23 mouse cellular contexts compared by ENCODE assay signal in genomic region chr12:79998339-79998738, GRCm38 (mm10).
DNase-seq lines count a peak whose midpoint lies in the region; ATAC-seq and TF ChIP-seq lines count a peak whose summit lies in the region.
"Had no signal": no experiment of that assay in that cellular context is flagged by ENCODE, and none has a peak within 500 bp of the region (broad histone marks: within the 10 kb centered on the region; RNA-seq: fewer than 3 reads in every experiment).

No protein-coding gene starts in this region.

- H3K4me1 ChIP-seq in heart, embryonic 13.5 days: peaks cover 59% of the 10 kb centered on the region
- H3K4me1 ChIP-seq in kidney, embryonic 15.5 days: peaks cover 65% of the 10 kb centered on the region
- H3K4me1 ChIP-seq in stomach, embryonic 14.5 days (ENCODE audit: control insufficient read depth, insufficient read depth, low read length): peaks cover 41% of the 10 kb centered on the region
- H3K4me1 ChIP-seq in stomach, postnatal 0 days (replicated peaks; ENCODE audit: control insufficient read depth, insufficient read depth): peaks cover 18% of the 10 kb centered on the region
- H3K4me1 ChIP-seq: forebrain, embryonic 15.5 days had no signal

- peak overlapping the region; percentile 62 for H3K27ac ChIP-seq in heart, embryonic 13.5 days (replicated peaks)
- peak overlapping the region; percentile 81 for H3K27ac ChIP-seq in kidney, embryonic 15.5 days
- 0 out of 2 replicates have a peak overlapping the region, but pooled peaks have one; percentile 56 for H3K27ac ChIP-seq in stomach, embryonic 14.5 days (ENCODE audit: low read length)
- H3K27ac ChIP-seq in stomach, postnatal 0 days (replicated peaks): no peak overlapping the region; the same call in 1 of the 2 replicates
- H3K27ac ChIP-seq: embryonic facial prominence, embryonic 10.5 days; forebrain, embryonic 15.5 days; hindbrain, embryonic 14.5 days; liver, embryonic 14.5 days; midbrain, embryonic 12.5 days had no signal

- intact Hi-C loops in heart, postnatal 10 days (cut with DNase I): no loop called here

- H3K27me3 ChIP-seq in heart, embryonic 13.5 days (replicated peaks): no peaks in the 10 kb centered on the region
- no peaks in the 10 kb centered on the region for H3K27me3 ChIP-seq in kidney, embryonic 15.5 days
- no peaks in the 10 kb centered on the region for H3K27me3 ChIP-seq in stomach, embryonic 14.5 days (ENCODE audit: control insufficient read depth, insufficient read depth, low read length)
- no peaks in the 10 kb centered on the region for H3K27me3 ChIP-seq in stomach, postnatal 0 days (ENCODE audit: control insufficient read depth, insufficient read depth, low read length)
- H3K27me3 ChIP-seq: forebrain, embryonic 15.5 days; limb, embryonic 15.5 days; midbrain, embryonic 12.5 days; Patski had no signal

- no peak for ATAC-seq in heart, embryonic 13.5 days (ENCODE audit: extremely low read depth, insufficient number of reproducible peaks, low FRiP score, low TSS enrichment)
- ATAC-seq in kidney, embryonic 15.5 days (replicated peaks; ENCODE audit: low FRiP score): no peak
- no peak for ATAC-seq in stomach, embryonic 14.5 days (ENCODE audit: insufficient number of reproducible peaks, insufficient read depth, low FRiP score, low read depth)
- ATAC-seq in stomach, postnatal 0 days (ENCODE audit: low FRiP score, low TSS enrichment): no peak
- ATAC-seq: forebrain, embryonic 15.5 days; inflammation-experienced regulatory T-cells, adult 6 months; Patski had no signal

- H3K4me2 ChIP-seq in heart, embryonic 13.5 days: no peak overlapping the region
- no peak overlapping the region for H3K4me2 ChIP-seq in kidney, embryonic 15.5 days
- no peak overlapping the region for H3K4me2 ChIP-seq in stomach, embryonic 14.5 days (replicated peaks; ENCODE audit: low read depth, low read length)
- H3K4me2 ChIP-seq in stomach, postnatal 0 days (replicated peaks; ENCODE audit: low read depth): no peak overlapping the region
- H3K4me2 ChIP-seq: forebrain, embryonic 15.5 days; hindbrain, embryonic 14.5 days; limb, embryonic 15.5 days; midbrain, embryonic 12.5 days had no signal

- no peak for TF ChIP-seq CTCF in stomach, postnatal 0 days (IDR thresholded peaks at IDR 0.05; ENCODE audit: low read depth)

- no peak for DNase-seq in heart, postnatal 10 days
- DNase-seq in kidney, adult 11 months: no peak
- DNase-seq in stomach, postnatal 0 days (ENCODE audit: low spot score): no peak
- no peak for DNase-seq in frontal cortex, adult 2 months (ENCODE audit: extremely low spot score in 1 of 2, low spot score in 1 of 2)
- DNase-seq: cerebellum, adult 11 months; cerebellum, adult 9-11 months; gastrocnemius, postnatal 14 days; heart, postnatal 4 days; kidney, postnatal 36 days; layer of hippocampus, adult 9-11 months; left cerebral cortex, postnatal 4 days had no signal

- H3K9ac ChIP-seq in heart, embryonic 13.5 days: no peak overlapping the region
- no peak overlapping the region for H3K9ac ChIP-seq in kidney, embryonic 15.5 days
- no peak overlapping the region for H3K9ac ChIP-seq in stomach, embryonic 14.5 days (replicated peaks; ENCODE audit: low read depth, low read length)
- no peak overlapping the region for H3K9ac ChIP-seq in stomach, postnatal 0 days (ENCODE audit: low read length)
- H3K9ac ChIP-seq: forebrain, embryonic 15.5 days; hindbrain, embryonic 14.5 days; limb, embryonic 15.5 days; liver, embryonic 14.5 days; midbrain, embryonic 12.5 days had no signal

- no peak for TF ChIP-seq EP300 in stomach, postnatal 0 days (optimal IDR thresholded peaks at IDR 0.05)

- H3K36me3 ChIP-seq in heart, embryonic 13.5 days: no peaks in the 10 kb centered on the region
- no peaks in the 10 kb centered on the region for H3K36me3 ChIP-seq in kidney, embryonic 15.5 days
- no peaks in the 10 kb centered on the region for H3K36me3 ChIP-seq in stomach, embryonic 14.5 days (ENCODE audit: control insufficient read depth, insufficient read depth, low read length)
- H3K36me3 ChIP-seq in stomach, postnatal 0 days (ENCODE audit: control insufficient read depth, insufficient read depth, low read length): no peaks in the 10 kb centered on the region
- H3K36me3 ChIP-seq: embryonic facial prominence, embryonic 10.5 days; forebrain, embryonic 15.5 days; G1E; limb, embryonic 15.5 days; midbrain, embryonic 12.5 days had no signal

- no peaks in the 10 kb centered on the region for H3K9me3 ChIP-seq in heart, embryonic 13.5 days
- no peaks in the 10 kb centered on the region for H3K9me3 ChIP-seq in kidney, embryonic 15.5 days (replicated peaks)
- H3K9me3 ChIP-seq in stomach, embryonic 14.5 days (ENCODE audit: control insufficient read depth, low read depth, low read length): no peaks in the 10 kb centered on the region
- H3K9me3 ChIP-seq in stomach, postnatal 0 days (ENCODE audit: control insufficient read depth, low read length): no peaks in the 10 kb centered on the region
- H3K9me3 ChIP-seq: embryonic facial prominence, embryonic 10.5 days; forebrain, embryonic 15.5 days; G1E; limb, embryonic 15.5 days; midbrain, embryonic 12.5 days had no signal

- H3K4me3 ChIP-seq in heart, embryonic 13.5 days: no peak overlapping the region
- H3K4me3 ChIP-seq in kidney, embryonic 15.5 days (replicated peaks): no peak overlapping the region
- no peak overlapping the region for H3K4me3 ChIP-seq in stomach, embryonic 14.5 days (ENCODE audit: low read depth, low read length)
- no peak overlapping the region for H3K4me3 ChIP-seq in stomach, postnatal 0 days (ENCODE audit: low read depth, low read length)
- H3K4me3 ChIP-seq: embryonic facial prominence, embryonic 10.5 days; forebrain, embryonic 15.5 days; limb, embryonic 15.5 days; midbrain, embryonic 12.5 days had no signal

- WGBS in heart, embryonic 13.5 days: 62% methylated on average over 2 of the region's 2 CpGs
- WGBS in kidney, embryonic 15.5 days: 56% methylated on average over 2 of the region's 2 CpGs
- WGBS in stomach, embryonic 14.5 days: 65% methylated on average over 2 of the region's 2 CpGs
- 62% methylated on average over 2 of the region's 2 CpGs for WGBS in stomach, postnatal 0 days
